Mouse (Mus musculus) liver, embryonic 12.5 days (tissue): Measurements from ENCODE around the gene Ascl3. TPM values are rescaled to one million over a fixed set of nuclear protein-coding genes. Genes with fewer than 3 reads are reported as not detected.

Experiments used
- ATAC-seq: fragments of 200-750 bp; cut with Nextera tagmentation; 2 replicates; pipeline ENCODE4 v1.8.0; 2017; ENCODE audit warnings: moderate number of reproducible peaks, mild to moderate bottlenecking, moderate library complexity
- H3K27ac ChIP-seq: fragments of 300-500 bp; sonication (generic); 2 replicates; pipeline ENCODE4 v1.5.1; 2016; ENCODE audit warnings: mild to moderate bottlenecking
- H3K27me3 ChIP-seq: fragments of 300-500 bp; sonication (generic); replicated peaks from 2 replicates; pipeline ENCODE4 v1.6.1; 2016; ENCODE audit warnings: mild to moderate bottlenecking, moderate library complexity
- H3K36me3 ChIP-seq: fragments of 300-500 bp; sonication (generic); 2 replicates; pipeline ENCODE4 v1.6.1; 2016; ENCODE audit warnings: mild to moderate bottlenecking, moderate library complexity
- H3K4me1 ChIP-seq: fragments of 300-500 bp; sonication (generic); 2 replicates; pipeline ENCODE4 v1.6.1; 2016
- H3K4me2 ChIP-seq: fragments of 300-500 bp; sonication (generic); 2 replicates; pipeline ENCODE4 v1.6.1; 2016; ENCODE audit warnings: mild to moderate bottlenecking, moderate library complexity
- H3K4me3 ChIP-seq: fragments of 300-500 bp; sonication (generic); 2 replicates; pipeline ENCODE4 v1.5.1; 2016; ENCODE audit warnings: mild to moderate bottlenecking, moderate library complexity
- H3K9ac ChIP-seq: fragments of 300-500 bp; sonication (generic); 2 replicates; pipeline ENCODE4 v1.6.1; 2016; ENCODE audit warnings: mild to moderate bottlenecking, moderate library complexity
- H3K9me3 ChIP-seq: fragments of 300-500 bp; sonication (generic); replicated peaks from 2 replicates; pipeline ENCODE4 v1.6.1; 2016; ENCODE audit warnings: mild to moderate bottlenecking, moderate library complexity
- WGBS: fragments of 180-500 bp; shearing (Covaris S2); methylation state at CpG from one replicate; pipeline ENCODE4 v1.1.7; 2016; ENCODE audit not compliant: insufficient replicate concordance; 5-methylcytosine and 5-hydroxymethylcytosine counted together
- polyA plus RNA-seq: library from polyadenylated mRNA; unstranded; fragments of >200 nt; fragmentation: Nextera tagmentation; extraction: Ambion mirVana; gene quantifications from 2 replicates; pipeline ENCODE4 v1.2.1, GENCODE M21; 2016

Gene Ascl3
- polyA plus RNA-seq, 1 experiment from 2014 or later, result not detected

DNA sequence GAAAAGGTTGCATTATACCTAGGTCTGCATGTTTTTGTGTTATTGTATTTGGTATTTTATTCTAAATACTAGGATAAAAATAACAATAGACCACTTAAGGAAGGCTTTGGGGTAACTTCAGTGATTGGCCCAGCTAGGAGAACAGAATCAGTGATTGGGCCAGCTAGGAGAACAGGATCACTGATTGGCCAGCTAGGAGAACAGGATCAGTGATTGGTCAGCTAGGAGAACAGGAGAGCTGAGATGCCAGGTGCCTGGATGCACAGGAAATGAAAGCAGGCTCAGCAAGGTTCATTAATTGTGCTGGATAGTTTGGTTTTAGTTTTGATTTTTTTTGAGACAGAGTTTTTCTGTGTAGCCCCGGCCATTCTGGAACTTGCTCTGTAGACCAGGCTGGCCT, 50.6 kb downstream of the Ascl3 start:
- WGBS, result 89% methylated on average over 1 of the region's 1 CpGs
- no peaks in the 10 kb centered on the region for H3K27me3 ChIP-seq
- no peak for ATAC-seq

DNA sequence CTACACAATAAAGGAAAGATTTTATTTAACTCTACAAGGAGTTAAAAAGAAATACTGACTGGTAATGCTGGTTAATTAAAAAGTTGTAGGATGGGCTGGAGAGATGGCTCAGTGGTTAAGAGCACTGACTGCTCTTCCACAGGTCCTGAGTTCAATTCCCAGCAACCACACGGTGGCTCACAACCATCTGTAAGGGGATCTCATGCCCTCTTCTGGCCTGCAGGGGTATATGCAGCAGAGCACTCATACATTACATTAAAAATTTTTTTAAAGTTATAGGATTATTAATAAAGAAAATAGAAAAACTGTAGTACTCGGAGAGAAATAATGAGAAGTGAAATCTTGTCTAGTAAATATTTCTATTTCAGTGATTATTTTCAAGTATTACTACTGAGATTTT, 51.2 kb downstream of the Ascl3 start:
- ATAC-seq, result no peak
- no peak overlapping the region for H3K27ac ChIP-seq
- H3K4me3 ChIP-seq, result no peak overlapping the region
- H3K9me3 ChIP-seq, result no peaks in the 10 kb centered on the region
- H3K36me3 ChIP-seq, result no peaks in the 10 kb centered on the region
- no peak overlapping the region for H3K9ac ChIP-seq
- H3K4me2 ChIP-seq, result no peak overlapping the region
- H3K27me3 ChIP-seq, result no peaks in the 10 kb centered on the region
- no peaks in the 10 kb centered on the region for H3K4me1 ChIP-seq
- 64% methylated on average over 2 of the region's 2 CpGs for WGBS

More for the DNA sequence above, 50.6 kb downstream of the Ascl3 start:
- no peaks in the 10 kb centered on the region for H3K9me3 ChIP-seq
- no peak overlapping the region for H3K4me3 ChIP-seq
- no peaks in the 10 kb centered on the region for H3K36me3 ChIP-seq
- H3K4me1 ChIP-seq, result no peaks in the 10 kb centered on the region
- H3K4me2 ChIP-seq, result no peak overlapping the region
- no peak overlapping the region for H3K9ac ChIP-seq
- H3K27ac ChIP-seq, result no peak overlapping the region

Other genes starting within 250 kb of the Ascl3 start
- 0.04 TPM in 1 of 2 replicates, not detected in the other for gene Trim66, start 223.6 kb downstream of the Ascl3 start, polyA plus RNA-seq
- gene Rpl27a, start 212.6 kb downstream of the Ascl3 start, polyA plus RNA-seq, result 122 and 125 TPM in 2 replicates
- gene St5, start 28.1 kb downstream of the Ascl3 start, polyA plus RNA-seq, result 25.1 and 25.3 TPM in 2 replicates
- 47.9 and 50.2 TPM in 2 replicates for gene Akip1, start 28.0 kb downstream of the Ascl3 start, polyA plus RNA-seq
- gene BC051019, start 7.9 kb downstream of the Ascl3 start, polyA plus RNA-seq, result 0.13 and 0.25 TPM in 2 replicates
- 38.8 and 39.6 TPM in 2 replicates for gene Tmem9b, start 21.1 kb upstream of the Ascl3 start, polyA plus RNA-seq
- gene Nrip3, start 50.3 kb upstream of the Ascl3 start, polyA plus RNA-seq, result 0.59 and 0.67 TPM in 2 replicates
- gene Scube2, start 134.0 kb upstream of the Ascl3 start, polyA plus RNA-seq, result 0.04 and 0.19 TPM in 2 replicates
- gene Dennd5a, start 228.7 kb upstream of the Ascl3 start, polyA plus RNA-seq, result 13.3 and 14.8 TPM in 2 replicates